Mouse (Mus musculus): ENCODE measurements around the gene Ppl. TPM values are rescaled to one million over a fixed set of nuclear protein-coding genes. Genes with fewer than 3 reads are reported as not detected.
A peak's percentile ranks its signal among the peaks of the same experiment; 100 is the strongest.

Ppl gene
- polyA plus RNA-seq (2012; rRNA removed) = 0.75 and 0.88 TPM in 2 replicates

DNA sequence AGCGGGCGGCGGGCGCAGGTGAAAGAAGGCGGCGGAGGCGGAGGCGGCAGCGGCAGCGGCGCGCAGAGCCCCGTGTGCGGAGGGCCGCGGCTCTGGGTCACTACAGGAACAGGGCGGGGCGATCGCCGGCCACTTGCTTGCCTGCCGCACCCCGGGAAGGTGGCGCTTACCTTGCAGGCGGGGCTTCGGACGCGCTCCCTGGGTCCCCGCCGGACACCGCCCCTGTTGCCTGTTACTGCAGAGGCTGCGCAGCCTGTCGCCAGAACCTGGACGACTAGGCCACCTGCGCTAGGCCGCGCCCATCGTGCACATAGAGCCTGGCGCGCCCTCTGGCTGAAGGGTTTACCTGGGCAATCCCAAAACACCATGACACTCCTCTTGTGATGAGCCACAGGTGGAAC is at the start of gene Ppl:
Ppl (minus strand) TSS at position 21 of the 401 bp plus-strand sequence.
- DNase-seq (ENCODE audit: low read depth in 1 of 2, low spot score in 2 of 2) = peak in 1 of 2 experiments; percentile 55
- Histone ChIP-seq H3K4me3 (ENCODE audit: extremely low read depth, insufficient read depth, insufficient read length) (peak within 1 kb of the TSS; percentile 44; the same call in 1 of the 2 replicates), H3K27ac (ENCODE audit: insufficient read depth, low read length) (no peak within 1 kb of the TSS), H3K4me1 (ENCODE audit: control insufficient read depth, insufficient read depth, insufficient read length) (peaks cover 12% of the 10 kb centered on the region), H3K27me3 (ENCODE audit: control insufficient read depth, insufficient read depth, low read length) (peaks cover 11% of the 10 kb centered on the region), H3K36me3 (ENCODE audit: control insufficient read depth, insufficient read depth, low read length) (no peaks in the 10 kb centered on the region)
- TF ChIP-seq CTCF (IDR thresholded peaks at IDR 0.05; ENCODE audit: extremely low read depth, insufficient read depth, insufficient read length, insufficient replicate concordance) (no peak), POLR2A (IDR thresholded peaks at IDR 0.05; ENCODE audit: low read depth, low read length) (no peak)
- 2% methylated on average over 39 of the region's 39 CpGs for WGBS

DNA sequence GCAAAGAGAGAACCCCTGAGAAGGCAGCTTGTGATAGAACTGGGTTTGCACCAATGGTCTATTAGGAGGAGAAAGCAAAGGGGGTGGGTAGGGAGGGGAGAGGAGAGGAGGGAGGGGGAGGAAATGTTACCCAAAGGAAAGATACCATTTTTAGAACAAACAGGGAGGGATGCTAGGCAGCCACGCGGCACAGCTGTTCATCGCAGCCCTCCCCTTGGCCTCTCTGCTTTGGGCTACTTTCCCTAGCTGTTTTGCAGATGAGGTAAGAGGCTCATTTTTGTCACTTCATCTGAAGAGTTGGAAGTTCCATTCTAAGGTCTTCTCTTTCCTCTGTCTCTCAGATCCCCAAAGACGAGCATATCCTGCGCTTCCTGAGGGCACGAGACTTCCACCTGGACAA is 40.4 kb upstream of the Ppl start:
- H3K27me3 ChIP-seq (ENCODE audit: control insufficient read depth, insufficient read depth, low read length) = no peaks in the 10 kb centered on the region
- TF ChIP-seq CTCF (IDR thresholded peaks at IDR 0.05; ENCODE audit: extremely low read depth, insufficient read depth, insufficient read length, insufficient replicate concordance) (no peak), POLR2A (IDR thresholded peaks at IDR 0.05; ENCODE audit: low read depth, low read length) (no peak)
- H3K4me1 ChIP-seq (ENCODE audit: control insufficient read depth, insufficient read depth, insufficient read length) = no peaks in the 10 kb centered on the region
- H3K36me3 ChIP-seq (ENCODE audit: control insufficient read depth, insufficient read depth, low read length) = no peaks in the 10 kb centered on the region
- H3K4me3 ChIP-seq (ENCODE audit: extremely low read depth, insufficient read depth, insufficient read length) = no peak overlapping the region
- H3K27ac ChIP-seq (ENCODE audit: insufficient read depth, low read length) = no peak overlapping the region
- WGBS = 94% methylated on average over 6 of the region's 6 CpGs
- no peak for DNase-seq (ENCODE audit: low read depth in 1 of 2, low spot score in 2 of 2)

- WGBS = 70% methylated on average over 5 of the region's 5 CpGs
- peaks cover 7% of the 10 kb centered on the region for H3K4me1 ChIP-seq (ENCODE audit: control insufficient read depth, insufficient read depth, insufficient read length)
- TF ChIP-seq POLR2A (IDR thresholded peaks at IDR 0.05; ENCODE audit: low read depth, low read length) (no peak), CTCF (IDR thresholded peaks at IDR 0.05; ENCODE audit: extremely low read depth, insufficient read depth, insufficient read length, insufficient replicate concordance) (no peak)
- H3K4me3 ChIP-seq (ENCODE audit: extremely low read depth, insufficient read depth, insufficient read length) = no peak overlapping the region
- DNase-seq (ENCODE audit: low read depth in 1 of 2, low spot score in 2 of 2) = no peak
- no peaks in the 10 kb centered on the region for H3K27me3 ChIP-seq (ENCODE audit: control insufficient read depth, insufficient read depth, low read length)
- no peak overlapping the region for H3K27ac ChIP-seq (ENCODE audit: insufficient read depth, low read length)
- H3K36me3 ChIP-seq (ENCODE audit: control insufficient read depth, insufficient read depth, low read length) = no peaks in the 10 kb centered on the region
Measured at GRCm38 (mm10) chr16:5168829-5169228, 36.6 kb upstream of the Ppl start.

- H3K4me3 ChIP-seq (ENCODE audit: extremely low read depth, insufficient read depth, insufficient read length) = no peak overlapping the region
- WGBS = 88% methylated on average over 2 of the region's 2 CpGs
- no peaks in the 10 kb centered on the region for H3K27me3 ChIP-seq (ENCODE audit: control insufficient read depth, insufficient read depth, low read length)
- H3K4me1 ChIP-seq (ENCODE audit: control insufficient read depth, insufficient read depth, insufficient read length) = peaks cover 8% of the 10 kb centered on the region
- TF ChIP-seq CTCF (IDR thresholded peaks at IDR 0.05; ENCODE audit: extremely low read depth, insufficient read depth, insufficient read length, insufficient replicate concordance) (no peak), POLR2A (IDR thresholded peaks at IDR 0.05; ENCODE audit: low read depth, low read length) (no peak)
- H3K36me3 ChIP-seq (ENCODE audit: control insufficient read depth, insufficient read depth, low read length) = no peaks in the 10 kb centered on the region
- no peak overlapping the region for H3K27ac ChIP-seq (ENCODE audit: insufficient read depth, low read length)
- DNase-seq (ENCODE audit: low read depth in 1 of 2, low spot score in 2 of 2) = no peak
Measured at GRCm38 (mm10) chr16:5168038-5168437, 35.8 kb upstream of the Ppl start.

DNA sequence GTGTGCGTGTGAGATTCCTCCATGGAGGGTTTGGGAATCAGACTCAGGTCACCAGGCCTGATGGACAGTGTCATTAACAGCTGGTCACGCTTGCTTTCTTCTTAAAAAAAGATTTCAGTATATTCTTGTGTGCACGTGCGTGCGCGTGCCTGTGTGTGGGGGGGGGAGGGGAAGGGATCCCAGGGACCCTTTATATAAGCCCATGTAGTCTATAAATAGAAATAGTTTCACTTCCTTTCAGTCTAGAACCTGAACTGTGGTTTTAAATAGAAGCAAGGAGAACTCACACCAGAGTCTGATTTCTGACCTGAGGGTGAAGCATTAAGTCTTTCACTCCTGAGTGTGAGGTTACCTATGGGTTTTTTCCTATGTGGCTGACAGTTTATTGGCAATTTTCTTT is 32.1 kb upstream of the Ppl start:
- TF ChIP-seq POLR2A (IDR thresholded peaks at IDR 0.05; ENCODE audit: low read depth, low read length) (no peak), CTCF (IDR thresholded peaks at IDR 0.05; ENCODE audit: extremely low read depth, insufficient read depth, insufficient read length, insufficient replicate concordance) (no peak)
- H3K36me3 ChIP-seq (ENCODE audit: control insufficient read depth, insufficient read depth, low read length) = no peaks in the 10 kb centered on the region
- WGBS = 26% methylated on average over 6 of the region's 6 CpGs
- no peaks in the 10 kb centered on the region for H3K27me3 ChIP-seq (ENCODE audit: control insufficient read depth, insufficient read depth, low read length)
- peaks cover 8% of the 10 kb centered on the region for H3K4me1 ChIP-seq (ENCODE audit: control insufficient read depth, insufficient read depth, insufficient read length)
- peak in 1 of 2 experiments; percentile 7 for DNase-seq (ENCODE audit: low read depth in 1 of 2, low spot score in 2 of 2)
- no peak overlapping the region for H3K27ac ChIP-seq (ENCODE audit: insufficient read depth, low read length)
- no peak overlapping the region for H3K4me3 ChIP-seq (ENCODE audit: extremely low read depth, insufficient read depth, insufficient read length)

DNA sequence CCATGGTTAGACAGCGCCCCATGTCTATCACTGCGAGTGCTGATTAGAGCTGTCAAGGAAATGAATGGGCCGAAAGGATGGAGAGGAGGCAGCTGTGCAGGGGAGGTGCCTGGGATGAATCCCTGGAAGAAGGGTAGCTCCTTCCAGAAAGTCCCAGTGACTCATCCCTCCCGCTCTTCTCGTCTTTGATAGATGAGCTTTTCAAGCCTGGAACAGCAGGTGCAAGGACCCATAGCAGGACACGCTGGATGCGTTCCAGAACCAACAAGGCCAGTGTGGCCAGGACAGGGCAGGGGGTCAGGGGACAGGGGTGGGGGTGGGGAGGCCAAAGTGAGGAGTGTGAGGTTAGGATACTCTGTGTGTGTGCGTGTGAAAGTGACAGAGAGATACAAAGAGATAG is 27.0 kb upstream of the Ppl start:
- DNase-seq (ENCODE audit: low read depth in 1 of 2, low spot score in 2 of 2) = no peak
- Histone ChIP-seq H3K4me1 (ENCODE audit: control insufficient read depth, insufficient read depth, insufficient read length) (0 out of 2 replicates have a peak, but pooled peaks cover 4% of the 10 kb centered on the region), H3K27ac (ENCODE audit: insufficient read depth, low read length) (no peak overlapping the region), H3K36me3 (ENCODE audit: control insufficient read depth, insufficient read depth, low read length) (no peaks in the 10 kb centered on the region), H3K27me3 (ENCODE audit: control insufficient read depth, insufficient read depth, low read length) (no peaks in the 10 kb centered on the region), H3K4me3 (ENCODE audit: extremely low read depth, insufficient read depth, insufficient read length) (no peak overlapping the region)
- 82% methylated on average over 8 of the region's 8 CpGs for WGBS
- TF ChIP-seq CTCF (IDR thresholded peaks at IDR 0.05; ENCODE audit: extremely low read depth, insufficient read depth, insufficient read length, insufficient replicate concordance) (no peak), POLR2A (IDR thresholded peaks at IDR 0.05; ENCODE audit: low read depth, low read length) (no peak)

DNA sequence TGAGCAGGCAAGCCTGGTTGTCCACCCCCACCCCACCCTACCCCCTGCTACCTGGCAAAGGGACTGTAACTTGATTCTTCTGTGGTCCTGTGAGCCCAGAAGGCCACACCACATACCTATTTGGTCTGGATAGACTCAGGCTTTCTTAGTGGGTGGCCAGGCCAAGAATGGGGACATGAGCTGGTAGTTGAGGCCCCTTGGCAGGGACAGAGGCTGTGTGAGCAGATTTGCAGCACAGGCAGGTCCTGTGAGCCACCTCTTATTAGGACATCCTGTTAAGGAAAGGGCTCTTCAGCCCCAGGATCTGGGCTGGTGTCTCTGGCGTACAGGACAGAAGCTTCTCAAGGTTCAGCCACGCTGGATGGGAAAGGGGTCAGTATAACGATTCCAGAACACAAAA is 24.9 kb upstream of the Ppl start:
- TF ChIP-seq POLR2A (IDR thresholded peaks at IDR 0.05; ENCODE audit: low read depth, low read length) = no peak
- no peak for TF ChIP-seq CTCF (IDR thresholded peaks at IDR 0.05; ENCODE audit: extremely low read depth, insufficient read depth, insufficient read length, insufficient replicate concordance)
- no peaks in the 10 kb centered on the region for H3K4me1 ChIP-seq (ENCODE audit: control insufficient read depth, insufficient read depth, insufficient read length)
- DNase-seq (ENCODE audit: low read depth in 1 of 2, low spot score in 2 of 2) = no peak
- no peaks in the 10 kb centered on the region for H3K27me3 ChIP-seq (ENCODE audit: control insufficient read depth, insufficient read depth, low read length)
- H3K27ac ChIP-seq (ENCODE audit: insufficient read depth, low read length) = no peak overlapping the region
- no peaks in the 10 kb centered on the region for H3K36me3 ChIP-seq (ENCODE audit: control insufficient read depth, insufficient read depth, low read length)
- 79% methylated on average over 3 of the region's 3 CpGs for WGBS
- H3K4me3 ChIP-seq (ENCODE audit: extremely low read depth, insufficient read depth, insufficient read length) = no peak overlapping the region

Data from spleen, adult 2 months (tissue).